Mouse (Mus musculus): ENCODE data around the gene Enpp4.

GRCm38 (mm10) chr17:44100486-44100885 is 5.1 kb downstream of the Enpp4 start:
- TF ChIP-seq EP300 (IDR thresholded peaks at IDR 0.05) (no peak), CTCF (IDR thresholded peaks at IDR 0.05) (no peak)
